Mouse (Mus musculus) ES-E14 (cell line): ENCODE measurements at regions not wholly inside any gene's neighbourhood (a gene's known extent, or its start where the extent isn't known, plus 50 kb on each side); places are given as distances from the start of the nearest gene placed in this dataset.

ENCODE experiments used
- DNase-seq: peaks from one replicate; pipeline ENCODE4 v3.0.0-alpha.2; 2013; ENCODE audit warnings: low read depth, low spot score
- H3K27ac ChIP-seq: 2 replicates; pipeline ENCODE4 v1.5.1; 2012; ENCODE audit warnings: low read depth, mild to moderate bottlenecking, low read length, moderate library complexity, mixed read lengths; ENCODE audit not compliant: poor library complexity, insufficient read depth, severe bottlenecking
- H3K36me3 ChIP-seq: 2 replicates; pipeline ENCODE4 v1.6.1; 2012; ENCODE audit warnings: mild to moderate bottlenecking, low read length, moderate library complexity, mixed read lengths; ENCODE audit not compliant: control insufficient read depth, poor library complexity, insufficient read depth, severe bottlenecking
- H3K4me1 ChIP-seq, 2 experiments: fragments of 150-350 bp in 1 of 2; sonication (generic) in 1 of 2; 2 replicates each; pipeline ENCODE4 v1.6.1; 2012; ENCODE audit warnings: low read length in 2 of 2, mild to moderate bottlenecking in 1 of 2, mixed read lengths in 1 of 2; ENCODE audit not compliant: control insufficient read depth in 2 of 2, insufficient read depth in 2 of 2, poor library complexity in 1 of 2
- H3K4me3 ChIP-seq, 2 experiments: fragments of 150-350 bp in 1 of 2; sonication (generic) in 1 of 2; 2 replicates each; pipeline ENCODE4 v1.5.1; 2012; ENCODE audit warnings: low read length in 2 of 2, low read depth in 1 of 2, mild to moderate bottlenecking in 1 of 2, mixed read lengths in 1 of 2; ENCODE audit not compliant: insufficient read depth in 1 of 2, poor library complexity in 1 of 2, severe bottlenecking in 1 of 2
- H3K9ac ChIP-seq: 2 replicates; pipeline ENCODE4 v1.6.1; 2012; ENCODE audit warnings: low read depth, mild to moderate bottlenecking, low read length, mixed read lengths; ENCODE audit not compliant: poor library complexity, insufficient read depth, severe bottlenecking
- H3K9me3 ChIP-seq: fragments of 150-350 bp; sonication (generic); 2 replicates; pipeline ENCODE4 v1.6.1; 2012; ENCODE audit warnings: low read depth, mild to moderate bottlenecking, low read length; ENCODE audit not compliant: control insufficient read depth, insufficient read depth
- CHD2 ChIP-seq: IDR thresholded peaks from 2 replicates; pipeline ENCODE4 v1.6.1; 2014; ENCODE audit warnings: mild to moderate bottlenecking, low read depth, low read length, inconsistent platforms
- HCFC1 ChIP-seq: IDR thresholded peaks from 2 replicates; pipeline ENCODE4 v1.6.1; 2012; ENCODE audit warnings: low read length, inconsistent platforms, borderline replicate concordance; ENCODE audit not compliant: insufficient read depth
- MAFK ChIP-seq: IDR thresholded peaks from 2 replicates; pipeline ENCODE4 v1.6.1; 2014; ENCODE audit warnings: mild to moderate bottlenecking, low read depth, low read length, inconsistent platforms; ENCODE audit not compliant: insufficient read depth
- ZC3H11A ChIP-seq: IDR thresholded peaks from 2 replicates; pipeline ENCODE4 v1.6.1; 2012; ENCODE audit warnings: low read depth, mild to moderate bottlenecking, inconsistent platforms, low read length, borderline replicate concordance
- ZNF384 ChIP-seq: IDR thresholded peaks from 2 replicates; pipeline ENCODE4 v1.6.1; 2012; ENCODE audit warnings: low read depth, low read length, inconsistent platforms
- in situ Hi-C, 2 experiments: fragments of 600-800 bp; cut with MboI; formaldehyde crosslinking; loops; one replicate each; pipeline ENCODE4 v1.15.1; 2025; ENCODE audit warnings: low sequenced_read_pairs in 2 of 2, inconsistent platforms in 1 of 2; ENCODE audit not compliant: unreplicated experiment in 2 of 2

DNA sequence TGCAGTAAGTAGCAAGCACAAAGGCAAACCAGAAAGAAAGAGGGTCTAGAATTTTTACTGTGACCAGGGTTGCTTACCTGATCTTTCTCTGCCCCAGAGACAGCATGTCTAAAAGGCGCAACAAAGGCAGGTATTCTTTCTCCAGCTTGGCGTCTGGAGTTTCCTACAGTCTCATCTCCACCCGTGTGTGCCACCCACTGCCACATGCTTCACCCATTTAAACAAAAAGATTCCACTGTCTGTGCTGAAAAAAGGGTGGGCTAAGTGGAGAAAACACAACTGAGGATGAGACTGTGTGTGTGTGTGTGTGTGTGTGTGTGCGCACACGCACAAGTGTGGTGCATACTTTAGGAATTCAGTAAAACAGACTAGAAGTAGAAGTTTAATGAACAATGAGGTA lies 69.9 kb upstream of the Dph5 start:
- no peaks in the 10 kb centered on the region for H3K4me1 ChIP-seq
- H3K9ac ChIP-seq: no peak overlapping the region
- H3K27ac ChIP-seq: no peak overlapping the region
- no peaks in the 10 kb centered on the region for H3K36me3 ChIP-seq
- no peak for DNase-seq
- in situ Hi-C loops: no loop called here
- TF ChIP-seq HCFC1 (no peak), MAFK (no peak), ZC3H11A (no peak), ZNF384 (no peak), CHD2 (no peak)
- no peak overlapping the region for H3K4me3 ChIP-seq
- no peaks in the 10 kb centered on the region for H3K9me3 ChIP-seq

DNA sequence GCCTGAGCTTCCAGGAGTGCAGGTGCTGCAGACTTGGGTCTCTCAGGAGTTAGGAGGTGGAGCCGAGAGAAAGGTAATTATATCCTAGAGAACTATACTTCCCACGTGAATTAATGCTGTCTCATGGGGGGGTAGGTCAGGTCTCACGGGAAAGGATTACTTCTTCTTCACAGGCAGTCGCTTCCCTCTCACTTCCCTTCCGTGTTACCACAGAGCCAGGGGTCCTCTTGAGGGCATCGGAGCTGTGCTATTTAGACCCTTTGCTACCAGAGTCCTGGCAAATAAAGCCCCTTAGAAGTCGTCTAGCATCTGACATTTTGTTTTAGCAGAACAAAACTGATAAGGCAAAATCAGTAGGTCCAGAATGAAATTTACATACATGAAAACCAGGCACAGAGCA lies 68.9 kb upstream of the Dph5 start:
- no peak for DNase-seq
- Histone ChIP-seq H3K9me3 (no peaks in the 10 kb centered on the region), H3K4me1 (no peaks in the 10 kb centered on the region), H3K27ac (no peak overlapping the region), H3K4me3 (no peak overlapping the region), H3K36me3 (no peaks in the 10 kb centered on the region), H3K9ac (no peak overlapping the region)
- TF ChIP-seq MAFK (no peak), CHD2 (no peak), HCFC1 (no peak), ZNF384 (no peak), ZC3H11A (no peak)
- in situ Hi-C loops: no loop called here

DNA sequence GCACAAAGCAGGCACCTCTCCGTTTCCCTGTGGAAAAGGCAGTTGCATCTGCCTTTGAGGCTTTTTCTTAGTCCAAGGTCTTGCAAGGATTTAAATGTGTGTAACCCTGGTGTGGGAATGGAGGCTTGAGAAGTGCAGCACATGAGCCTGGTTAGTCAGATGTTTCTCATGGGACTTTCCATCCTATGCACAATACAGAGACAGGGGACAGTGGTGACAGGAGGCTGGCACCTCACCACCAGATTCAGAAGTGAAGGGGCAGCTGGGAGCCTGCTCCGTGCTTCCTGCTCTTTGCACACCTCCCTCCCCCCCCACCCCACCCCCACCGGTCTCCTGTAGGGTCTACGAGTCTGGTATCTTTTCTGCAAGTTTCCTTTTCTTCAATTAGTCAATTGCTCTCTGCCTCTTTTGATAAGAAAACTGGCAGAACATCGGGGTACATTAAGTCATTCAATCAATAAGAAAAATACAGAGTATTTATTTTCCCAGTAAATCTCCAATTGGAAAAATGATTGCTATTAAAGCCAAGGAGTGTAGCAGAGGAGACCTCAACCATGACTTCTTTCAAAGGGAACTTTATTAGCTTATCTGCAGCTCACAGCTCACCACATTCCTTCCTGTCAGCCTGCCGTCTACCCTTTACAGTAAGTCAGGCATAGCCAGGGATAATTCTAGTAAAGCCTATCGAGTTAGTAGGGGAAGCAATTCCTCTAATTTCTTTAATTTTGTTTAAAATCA lies 68.1 kb upstream of the Dph5 start:
- H3K27ac ChIP-seq: no peak overlapping the region
- no peaks in the 10 kb centered on the region for H3K4me1 ChIP-seq
- no peak for DNase-seq
- H3K9ac ChIP-seq: no peak overlapping the region
- H3K9me3 ChIP-seq: no peaks in the 10 kb centered on the region
- TF ChIP-seq ZNF384 (no peak), ZC3H11A (no peak), MAFK (no peak), CHD2 (no peak), HCFC1 (no peak)
- H3K4me3 ChIP-seq: no peak overlapping the region
- no peaks in the 10 kb centered on the region for H3K36me3 ChIP-seq
- in situ Hi-C loops: no loop called here

DNA sequence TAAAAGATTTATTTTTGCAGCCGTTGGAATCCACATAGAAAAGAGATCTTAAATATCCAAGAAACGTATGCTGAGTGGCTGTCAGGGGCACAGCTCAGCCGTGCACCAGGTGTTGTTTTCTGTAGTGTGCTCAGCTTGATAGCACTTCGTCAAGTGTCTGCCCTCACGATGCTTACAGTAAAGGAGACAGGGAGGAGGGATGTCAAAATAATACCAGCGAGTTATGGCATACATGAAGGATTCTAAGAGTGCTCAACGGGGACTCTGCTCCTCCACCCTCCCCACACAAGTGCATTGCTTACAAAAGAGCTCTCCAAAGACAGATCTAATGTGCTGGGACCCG lies 67.5 kb upstream of the Dph5 start:
- in situ Hi-C loops: no loop called here
- no peak overlapping the region for H3K9ac ChIP-seq
- H3K4me1 ChIP-seq: no peaks in the 10 kb centered on the region
- H3K4me3 ChIP-seq: no peak overlapping the region
- no peaks in the 10 kb centered on the region for H3K9me3 ChIP-seq
- TF ChIP-seq MAFK (no peak), ZC3H11A (no peak), CHD2 (no peak), HCFC1 (no peak), ZNF384 (no peak)
- H3K36me3 ChIP-seq: no peaks in the 10 kb centered on the region
- DNase-seq: no peak
- H3K27ac ChIP-seq: no peak overlapping the region

DNA sequence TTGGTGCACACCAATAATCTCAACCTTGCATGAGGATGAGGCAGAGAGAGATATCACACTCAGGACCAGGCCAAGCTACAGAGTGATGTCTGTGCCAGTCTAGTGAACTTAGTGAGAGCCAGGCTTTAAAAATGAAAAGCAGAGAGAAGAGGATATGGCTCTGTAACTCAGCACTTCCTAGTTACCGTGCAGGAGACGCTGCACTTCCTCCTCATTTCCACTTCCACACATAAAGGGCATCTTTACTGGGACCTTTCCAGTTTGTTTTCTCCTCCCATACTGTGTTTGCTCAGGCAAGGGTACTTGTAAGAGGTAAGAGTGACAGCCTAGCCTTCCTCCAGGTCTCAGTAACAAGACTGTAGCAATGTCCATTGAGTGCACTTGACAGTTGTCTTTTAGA lies 66.0 kb upstream of the Dph5 start:
- no peak overlapping the region for H3K27ac ChIP-seq
- H3K36me3 ChIP-seq: no peaks in the 10 kb centered on the region
- TF ChIP-seq ZC3H11A (no peak), MAFK (no peak), CHD2 (no peak), ZNF384 (no peak), HCFC1 (no peak)
- H3K9ac ChIP-seq: no peak overlapping the region
- no peak overlapping the region for H3K4me3 ChIP-seq
- H3K4me1 ChIP-seq: no peaks in the 10 kb centered on the region
- in situ Hi-C loops: no loop called here
- DNase-seq: no peak
- no peaks in the 10 kb centered on the region for H3K9me3 ChIP-seq
